Mouse (Mus musculus) CH12.LX (cell line): ENCODE results near the gene Ninl. TPM values are rescaled to one million over a fixed set of nuclear protein-coding genes. Genes with fewer than 3 reads are reported as not detected.

Experiments used
- DNase-seq: peaks from one replicate; pipeline ENCODE4 v3.0.0-alpha.2; 2013; ENCODE audit errors: extremely low read depth
- H3K27ac ChIP-seq: 2 replicates; pipeline ENCODE4 v1.5.1; 2012; ENCODE audit warnings: low read depth, mild to moderate bottlenecking, control low read depth, moderate library complexity; ENCODE audit not compliant: insufficient read depth
- H3K27me3 ChIP-seq: replicated peaks from 2 replicates; pipeline ENCODE3; 2012; ENCODE audit warnings: inconsistent platforms
- H3K36me3 ChIP-seq, 2 experiments: replicated peaks in 1 of 2; 2 replicates each; pipeline versions ENCODE3 to v1.6.1; 2012; ENCODE audit warnings: inconsistent platforms in 1 of 2, low read length in 1 of 2, mild to moderate bottlenecking in 1 of 2, mixed read lengths in 1 of 2, moderate library complexity in 1 of 2; ENCODE audit not compliant: control insufficient read depth in 1 of 2, insufficient read depth in 1 of 2
- H3K4me1 ChIP-seq, 2 experiments: 2 replicates each; pipeline ENCODE4 v1.6.1; 2012; ENCODE audit warnings: inconsistent platforms in 1 of 2, moderate library complexity in 1 of 2; ENCODE audit not compliant: insufficient read depth in 2 of 2, control insufficient read depth in 1 of 2
- H3K4me2 ChIP-seq: 2 replicates; pipeline ENCODE4 v1.6.1; 2012; ENCODE audit warnings: low read depth, mild to moderate bottlenecking, control low read depth; ENCODE audit not compliant: poor library complexity, insufficient read depth, severe bottlenecking
- H3K4me3 ChIP-seq, 3 experiments: fragments of 150-350 bp in 1 of 3; sonication (generic) in 1 of 3; replicated peaks in 1 of 3; 2 replicates each; pipeline versions ENCODE3 to v1.5.1; 2011 to 2012; ENCODE audit warnings: low read depth in 2 of 3, low read length in 2 of 3, mild to moderate bottlenecking in 2 of 3, moderate library complexity in 2 of 3, control low read depth in 1 of 3, improper control_type of control experiment in 1 of 3, inconsistent platforms in 1 of 3, mixed read lengths in 1 of 3; ENCODE audit not compliant: poor library complexity in 1 of 3
- H3K79me2 ChIP-seq: replicated peaks from 2 replicates; pipeline ENCODE4 v1.6.1; 2012; ENCODE audit warnings: mild to moderate bottlenecking, moderate library complexity; ENCODE audit not compliant: control insufficient read depth, poor library complexity, insufficient read depth, severe bottlenecking; ENCODE audit errors: extremely low read depth
- H3K9ac ChIP-seq: 2 replicates; pipeline ENCODE4 v1.6.1; 2012; ENCODE audit warnings: low read depth, mild to moderate bottlenecking, control low read depth, moderate library complexity; ENCODE audit not compliant: insufficient read depth
- H3K9me3 ChIP-seq: replicated peaks from 2 replicates; pipeline ENCODE3; 2012; ENCODE audit warnings: low read length, inconsistent platforms, mixed read lengths
- BHLHE40 ChIP-seq: IDR thresholded peaks from 2 replicates; pipeline ENCODE4 v1.6.1; 2011; ENCODE audit warnings: mild to moderate bottlenecking, low read depth, low read length, improper control_type of control experiment
- CHD1 ChIP-seq: IDR thresholded peaks from 2 replicates; pipeline ENCODE4 v1.6.1; 2012; ENCODE audit warnings: low read depth, low read length, improper control_type of control experiment, inconsistent platforms
- CHD2 ChIP-seq: IDR thresholded peaks from 2 replicates; pipeline ENCODE4 v1.6.1; 2011; ENCODE audit warnings: low read length, improper control_type of control experiment
- CTCF ChIP-seq, 2 experiments: IDR thresholded peaks in 1 of 2; conservative IDR thresholded peaks in 1 of 2; 2 replicates each; pipeline ENCODE4 v1.5.1; 2011 to 2012; ENCODE audit warnings: low read depth in 2 of 2, low read length in 2 of 2, improper control_type of control experiment in 1 of 2, inconsistent platforms in 1 of 2, mild to moderate bottlenecking in 1 of 2, moderate library complexity in 1 of 2
- E2F4 ChIP-seq: IDR thresholded peaks from 2 replicates; pipeline ENCODE4 v1.6.1; 2011; ENCODE audit warnings: low read depth, low read length, improper control_type of control experiment; ENCODE audit not compliant: insufficient replicate concordance
- ELF1 ChIP-seq: IDR thresholded peaks from 2 replicates; pipeline ENCODE4 v1.6.1; 2014; ENCODE audit warnings: low read depth, mild to moderate bottlenecking, inconsistent platforms, low read length, improper control_type of control experiment
- EP300 ChIP-seq: IDR thresholded peaks from 2 replicates; pipeline ENCODE4 v1.6.1; 2011; ENCODE audit warnings: low read length, improper control_type of control experiment
- ETS1 ChIP-seq: conservative IDR thresholded peaks from 2 replicates; pipeline ENCODE4 v1.6.1; 2012; ENCODE audit warnings: low read depth, mild to moderate bottlenecking, inconsistent platforms, low read length, improper control_type of control experiment, moderate library complexity
- GABPA ChIP-seq: IDR thresholded peaks from 2 replicates; pipeline ENCODE4 v1.6.1; 2012; ENCODE audit warnings: low read depth, low read length, improper control_type of control experiment, inconsistent platforms; ENCODE audit not compliant: insufficient replicate concordance
- HCFC1 ChIP-seq: IDR thresholded peaks from 2 replicates; pipeline ENCODE4 v1.6.1; 2012; ENCODE audit warnings: low read depth, mild to moderate bottlenecking, inconsistent platforms, low read length, improper control_type of control experiment
- IRF4 ChIP-seq: IDR thresholded peaks from 2 replicates; pipeline ENCODE4 v1.6.1; 2014; ENCODE audit warnings: low read depth, mild to moderate bottlenecking, inconsistent platforms, low read length, improper control_type of control experiment
- KAT2A ChIP-seq: IDR thresholded peaks from 2 replicates; pipeline ENCODE4 v1.6.1; 2012; ENCODE audit warnings: low read length, improper control_type of control experiment, inconsistent platforms; ENCODE audit not compliant: insufficient replicate concordance
- MAFK ChIP-seq: IDR thresholded peaks from 2 replicates; pipeline ENCODE4 v1.6.1; 2011; ENCODE audit warnings: low read length, improper control_type of control experiment; ENCODE audit not compliant: insufficient replicate concordance
- MAX ChIP-seq: IDR thresholded peaks from 2 replicates; pipeline ENCODE4 v1.6.1; 2011; ENCODE audit warnings: low read length, improper control_type of control experiment
- MYC ChIP-seq: IDR thresholded peaks from 2 replicates; pipeline ENCODE4 v1.6.1; 2011; ENCODE audit warnings: low read depth, mild to moderate bottlenecking, improper control_type of control experiment, low read length
- NELFE ChIP-seq: IDR thresholded peaks from 2 replicates; pipeline ENCODE4 v1.6.1; 2011; ENCODE audit warnings: low read depth, low read length, improper control_type of control experiment
- TBP ChIP-seq: conservative IDR thresholded peaks from 2 replicates; pipeline ENCODE4 v1.6.1; 2011; ENCODE audit warnings: low read depth, low read length, improper control_type of control experiment
- UBTF ChIP-seq: IDR thresholded peaks from 2 replicates; pipeline ENCODE4 v1.6.1; 2012; ENCODE audit warnings: low read depth, mild to moderate bottlenecking, inconsistent platforms, low read length, improper control_type of control experiment, moderate library complexity
- USF1 ChIP-seq: IDR thresholded peaks from 2 replicates; pipeline ENCODE4 v1.6.1; 2014; ENCODE audit warnings: low read depth, mild to moderate bottlenecking, inconsistent platforms, low read length, improper control_type of control experiment
- ZC3H11A ChIP-seq: IDR thresholded peaks from 2 replicates; pipeline ENCODE4 v1.6.1; 2012; ENCODE audit warnings: low read depth, mild to moderate bottlenecking, inconsistent platforms, low read length, improper control_type of control experiment
- ZMIZ1 ChIP-seq: IDR thresholded peaks from 2 replicates; pipeline ENCODE4 v1.6.1; 2012; ENCODE audit warnings: low read depth, mild to moderate bottlenecking, inconsistent platforms, low read length, improper control_type of control experiment
- dilution Hi-C: fragments of 300-500 bp; cut with MboI; formaldehyde crosslinking; loops from 2 replicates; pipeline ENCODE4 v1.14.3; 2020; ENCODE audit warnings: low sequenced_read_pairs; ENCODE audit not compliant: extremely low pct_unique_long_range_greater_than_20kb, extremely low pct_ligation_motif_present
- in situ Hi-C: fragments of 300-500 bp; cut with MboI; formaldehyde crosslinking; loops from 3 replicates; pipeline ENCODE4 v1.14.3; 2019; ENCODE audit warnings: low sequenced_read_pairs, low pct_ligation_motif_present, low pct_unique_long_range_greater_than_20kb, mixed read lengths
- polyA plus RNA-seq: library from polyadenylated mRNA; unstranded; fragments of >175 nt; gene quantifications from 2 replicates; pipeline ENCODE4 v1.2.1, GENCODE M21; 2012; ENCODE audit warnings: low read depth; ENCODE audit not compliant: insufficient read length
- total RNA-seq, 2 experiments: library from RNA; depleted of rRNA; stranded (reverse); fragments of 300-350 nt in 1 of 2; fragments of >200 nt in 1 of 2; gene quantifications; 2 replicates each; pipeline ENCODE4 v1.2.3; 2012 to 2014

Ninl gene
- total and polyA plus RNA-seq, 3 experiments: 1.8 to 6.6 (median 3.5) TPM

- TF ChIP-seq CHD2 (peak; percentile 11; the same call in 1 of the 2 replicates), MAX (peak; percentile 57; the same call in 1 of the 2 replicates), CHD1 (no peak), IRF4 (peak; percentile 51), KAT2A (peak; percentile 82; the same call in 1 of the 2 replicates), E2F4 (no peak), HCFC1 (peak; percentile 92)
These were observed 134.8 kb downstream of the Ninl start, which contains the start of gene Abhd12 (continued) for GRCm38 (mm10) chr2:150904272-150904935.

GRCm38 (mm10) chr2:150902347-150902746 lies 136.8 kb downstream of the Ninl start:
- Histone ChIP-seq H3K27ac (no peak overlapping the region), H3K9me3 (no peaks in the 10 kb centered on the region), H3K9ac (no peak overlapping the region), H3K27me3 (no peaks in the 10 kb centered on the region), H3K4me1 (peaks cover 3 to 27% of the 10 kb centered on the region in 2 experiments; a peak in 3 of 4 replicates), H3K4me2 (no peak overlapping the region), H3K4me3 (no peak overlapping the region), H3K36me3 (peaks cover 2 to 31% of the 10 kb centered on the region in 2 experiments), H3K79me2 (peaks cover 2% of the 10 kb centered on the region; the same call in 1 of the 2 replicates)
- in situ Hi-C loops: no loop called here
- DNase-seq: no peak
- TF ChIP-seq NELFE (no peak), MAX (no peak), BHLHE40 (no peak), MAFK (no peak), CHD1 (no peak), GABPA (no peak), IRF4 (no peak)
- dilution Hi-C loops: no loop called here

DNA sequence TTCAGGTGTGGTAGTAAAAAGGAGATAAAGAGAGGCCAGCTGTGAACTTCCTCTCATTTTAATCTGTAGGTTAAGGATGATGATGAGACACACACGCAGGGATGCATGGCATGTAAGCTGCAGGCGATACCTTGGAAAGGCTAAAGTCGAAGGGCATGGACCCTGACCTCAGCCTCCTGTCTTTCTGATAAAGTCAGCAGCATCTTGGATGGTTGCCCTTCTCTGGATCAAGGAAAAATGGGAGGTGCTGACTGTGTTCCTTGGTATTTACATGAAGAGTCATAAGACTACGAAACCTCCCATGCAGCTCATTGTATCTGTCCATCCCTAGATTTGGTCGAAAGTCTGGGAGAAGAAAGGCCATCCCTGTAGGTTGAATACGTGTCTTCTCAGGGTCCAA lies 138.8 kb downstream of the Ninl start:
- DNase-seq: no peak
- H3K27ac ChIP-seq: no peak overlapping the region
- peaks cover 2% of the 10 kb centered on the region; the same call in 1 of the 2 replicates for H3K79me2 ChIP-seq
- no peak for TF ChIP-seq UBTF
- no peak for TF ChIP-seq EP300
- TF ChIP-seq GABPA: no peak
- TF ChIP-seq HCFC1: no peak
- no peak for TF ChIP-seq TBP
- TF ChIP-seq MYC: no peak
- no peak for TF ChIP-seq E2F4
- TF ChIP-seq ETS1: no peak
- TF ChIP-seq CHD2: no peak
- TF ChIP-seq USF1: no peak
- TF ChIP-seq CTCF (conservative IDR thresholded peaks at IDR 0.05 in 1 of 2, IDR thresholded peaks at IDR 0.05 in 1 of 2; ENCODE audit: low read depth in 2 of 2, low read length in 2 of 2): no peak
- TF ChIP-seq ELF1: no peak
- no peak for TF ChIP-seq BHLHE40
- TF ChIP-seq ZMIZ1: no peak
- TF ChIP-seq IRF4: no peak
- no peak for TF ChIP-seq ZC3H11A
- TF ChIP-seq, all 38 proteins: peak for 0
- Histone ChIP-seq H3K9ac (no peak overlapping the region), H3K4me2 (no peak overlapping the region), H3K4me3 (no peak overlapping the region), H3K27me3 (no peaks in the 10 kb centered on the region), H3K9me3 (no peaks in the 10 kb centered on the region), H3K36me3 (peaks cover 2 to 43% of the 10 kb centered on the region in 2 experiments), H3K4me1 (peaks cover 3 to 36% of the 10 kb centered on the region in 2 experiments; a peak in 3 of 4 replicates)
- dilution Hi-C loops (no loop called here), in situ Hi-C loops (no loop called here)
